Mouse (Mus musculus): ENCODE data around the gene Gm10964. TPM values are rescaled to one million over a fixed set of nuclear protein-coding genes. Genes with fewer than 3 reads are reported as not detected.

The Gm10964 gene
- not detected for polyA plus RNA-seq (2017; shearing (Covaris generic))

GRCm38 (mm10) chr3:103739329-103739728 lies at the start of gene Gm10964:
Gene Gm10964 (plus strand): TSS chr3:103739366.

GRCm38 (mm10) chr3:103737778-103738571 lies 1.2 kb upstream of the Gm10964 start, which contains the start of gene Olfml3:
Gene Olfml3 (minus strand): TSS chr3:103738001.

GRCm38 (mm10) chr3:103791230-103792110 lies 52.3 kb downstream of the Gm10964 start, which contains the start of gene Hipk1:
Gene Hipk1 (minus strand): TSS chr3:103791563.

Other genes with a start within 250 kb of the Gm10964 start
- not detected for gene Syt6, start 164.1 kb upstream of the Gm10964 start, polyA plus RNA-seq (2017; shearing (Covaris generic))
- 2.8 TPM for gene Atg4a-ps, start 93.3 kb upstream of the Gm10964 start, polyA plus RNA-seq (2017; shearing (Covaris generic))
- gene Olfml3, start 1.4 kb upstream of the Gm10964 start, polyA plus RNA-seq (2017; shearing (Covaris generic)): 0.45 TPM
- 14.7 TPM for gene Hipk1, start 52.2 kb downstream of the Gm10964 start, polyA plus RNA-seq (2017; shearing (Covaris generic))
- gene Dclre1b, start 70.1 kb downstream of the Gm10964 start, polyA plus RNA-seq (2017; shearing (Covaris generic)): 23.6 TPM
- 31.3 TPM for gene Ap4b1, start 70.2 kb downstream of the Gm10964 start, polyA plus RNA-seq (2017; shearing (Covaris generic))
- 0.38 TPM for gene Gm43064, start 70.2 kb downstream of the Gm10964 start, polyA plus RNA-seq (2017; shearing (Covaris generic))
- gene Bcl2l15, start 93.2 kb downstream of the Gm10964 start, polyA plus RNA-seq (2017; shearing (Covaris generic)): 1.4 TPM
- 306 TPM for gene Ptpn22, start 120.4 kb downstream of the Gm10964 start, polyA plus RNA-seq (2017; shearing (Covaris generic))
- gene Rsbn1, start 174.8 kb downstream of the Gm10964 start, polyA plus RNA-seq (2017; shearing (Covaris generic)): 10.6 TPM
- 9.3 TPM for gene Phtf1, start 228.7 kb downstream of the Gm10964 start, polyA plus RNA-seq (2017; shearing (Covaris generic))

Measured in activated CD4-positive, CD25-positive, alpha-beta regulatory T cell, adult 9 weeks (primary cell).